Mouse (Mus musculus): ENCODE measurements around the gene Gramd2. TPM values are rescaled to one million over a fixed set of nuclear protein-coding genes. Genes with fewer than 3 reads are reported as not detected.

Gramd2 gene
- total RNA-seq (2021): under 1 TPM in 1 of 2 experiments, not detected in 1; 0.07 TPM
- long read RNA-seq, experiment 1: 0 reads
- long read RNA-seq, experiment 2: 0 reads

DNA sequence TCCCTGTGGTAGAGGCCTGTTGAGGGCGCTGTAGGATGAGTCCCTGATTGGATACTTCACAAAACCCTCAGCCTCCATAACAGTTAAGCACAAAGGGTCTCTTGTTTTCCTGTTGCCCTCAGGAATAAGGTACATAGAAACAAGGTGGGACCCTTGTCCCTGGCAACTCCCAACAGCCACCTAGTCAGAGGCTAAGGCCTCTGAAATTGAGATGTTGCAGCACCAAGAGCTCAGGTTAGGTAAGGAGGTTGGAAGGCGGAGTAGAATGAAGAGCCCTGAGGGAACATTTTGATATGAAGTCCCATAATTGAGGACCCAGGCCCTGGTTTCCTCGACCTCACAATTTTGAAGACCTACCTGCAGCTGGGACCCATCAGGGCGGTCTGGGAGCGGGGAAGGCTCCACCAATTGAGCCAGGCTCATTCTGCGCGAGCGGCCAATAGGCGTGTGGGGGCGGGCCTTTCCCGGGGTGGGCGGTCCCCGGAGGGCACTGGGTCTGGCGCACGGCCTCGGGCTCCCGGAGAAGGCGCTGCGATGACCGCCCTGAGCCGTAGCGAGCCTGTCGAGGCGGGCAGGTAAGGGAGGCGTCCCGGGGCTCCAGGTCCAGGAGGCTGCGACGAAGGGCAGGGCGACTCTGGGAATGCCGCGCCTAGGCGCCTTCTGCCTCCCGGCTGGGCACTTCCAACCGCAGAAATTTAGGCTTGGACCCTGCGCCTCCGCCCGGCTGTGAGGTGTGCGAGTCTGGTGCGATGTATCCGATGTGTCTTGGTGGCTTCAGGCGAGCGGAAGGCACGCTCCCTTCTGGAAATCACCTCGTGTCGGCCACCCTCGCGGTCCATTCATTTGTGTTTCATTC lies at the start of gene Gramd2:
Gene Gramd2, plus strand, starts transcription at position 467 of the 856 bp plus-strand sequence.
- peak; percentile 73 for DNase-seq (ENCODE audit: low spot score)

DNA sequence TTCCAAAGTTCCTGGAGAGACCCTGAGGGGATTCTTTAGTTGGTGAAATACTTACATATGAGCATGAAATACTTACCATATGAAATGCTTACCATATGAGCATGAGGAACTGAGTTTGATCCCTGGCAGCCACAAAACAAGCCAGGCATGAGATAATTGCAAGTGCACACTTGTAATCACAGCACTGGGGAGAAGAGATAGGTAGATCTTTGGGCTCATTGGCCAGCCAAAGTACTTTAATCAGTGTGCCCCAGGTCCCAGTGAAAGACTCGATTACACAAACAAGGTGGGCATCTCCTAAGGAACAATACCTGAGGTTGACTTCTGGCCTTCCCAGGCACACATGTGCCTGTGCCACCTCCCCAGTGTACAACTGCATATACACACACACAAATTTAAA lies 41.6 kb upstream of the Gramd2 start:
- no peak for DNase-seq (ENCODE audit: low spot score)

DNA sequence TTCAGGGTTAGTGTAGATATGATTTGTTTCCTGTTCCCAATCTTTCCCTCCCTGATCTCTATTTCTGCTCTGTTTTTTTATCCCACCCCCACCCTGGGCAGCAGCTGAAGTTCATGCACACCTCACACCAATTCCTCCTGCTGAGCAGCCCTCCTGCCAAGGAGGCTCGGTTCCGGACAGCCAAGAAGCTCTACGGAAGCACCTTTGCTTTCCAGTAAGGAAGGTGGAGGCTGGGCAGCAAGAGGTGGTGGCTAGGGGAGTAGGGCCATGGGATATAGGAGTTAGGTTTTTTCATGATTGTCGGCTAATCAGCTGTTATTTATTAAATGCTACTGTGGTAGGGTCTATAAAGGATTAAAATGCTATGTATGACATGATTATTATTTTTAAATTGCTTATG lies 40.0 kb upstream of the Gramd2 start:
- DNase-seq (ENCODE audit: low spot score): no peak

DNA sequence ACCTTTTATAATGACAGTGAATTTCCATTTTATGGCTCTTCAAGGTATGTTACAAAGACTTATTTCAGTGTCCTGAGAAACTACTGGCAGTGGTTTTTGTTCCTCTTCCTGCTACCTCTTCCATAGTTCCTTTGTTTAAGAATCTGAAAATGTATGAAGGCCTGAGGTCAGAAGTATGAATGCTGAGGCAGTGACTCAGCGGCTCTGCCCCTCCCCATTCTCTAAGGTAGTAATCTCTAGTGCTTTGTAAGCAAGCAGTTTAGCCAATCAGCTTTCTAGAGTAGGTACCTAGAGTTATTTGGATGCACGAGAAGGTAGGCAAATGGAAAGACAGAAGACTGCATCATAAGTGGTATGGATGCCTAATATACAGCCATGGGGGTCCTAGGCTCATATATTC lies 38.6 kb upstream of the Gramd2 start:
- no peak for DNase-seq (ENCODE audit: low spot score)

DNA sequence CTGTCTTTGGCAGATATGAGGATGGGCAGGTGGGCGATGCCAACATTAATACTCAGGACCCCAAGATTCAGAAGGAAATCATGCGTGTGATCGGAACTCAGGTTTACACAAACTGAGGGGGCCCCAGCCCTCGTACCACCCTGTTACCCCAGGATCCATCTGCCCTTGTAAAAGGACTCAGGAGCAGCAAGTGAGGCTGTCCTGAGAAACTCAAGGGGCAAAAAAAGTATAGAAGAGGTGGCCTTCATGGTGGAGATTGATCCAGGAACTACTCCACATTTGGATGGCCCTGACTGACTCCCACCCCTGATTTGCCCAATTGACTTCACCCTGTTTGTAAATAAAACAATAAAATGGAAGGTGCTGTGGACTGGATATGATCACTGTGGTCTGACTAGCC lies 30.0 kb upstream of the Gramd2 start:
- DNase-seq (ENCODE audit: low spot score): no peak

DNA sequence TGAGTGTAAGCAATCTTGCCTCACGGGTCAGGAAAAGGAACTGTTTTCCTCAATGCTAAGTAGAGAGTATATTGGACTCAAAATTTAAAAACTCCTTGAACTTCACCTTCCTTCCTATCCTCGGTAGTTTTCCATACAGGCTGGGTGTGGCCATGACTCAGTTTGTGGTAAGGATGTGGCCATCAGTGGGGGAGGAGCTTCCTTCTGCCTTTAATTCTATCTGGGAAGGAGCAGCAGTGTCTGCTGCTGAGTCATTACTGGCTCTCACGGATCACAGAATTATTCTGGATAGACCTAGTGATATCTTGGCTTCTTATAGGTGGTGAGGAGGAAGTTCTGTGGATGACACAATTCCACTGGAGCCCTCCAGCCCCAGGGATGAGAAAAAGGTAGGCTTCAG lies 26.6 kb upstream of the Gramd2 start:
- DNase-seq (ENCODE audit: low spot score): no peak

DNA sequence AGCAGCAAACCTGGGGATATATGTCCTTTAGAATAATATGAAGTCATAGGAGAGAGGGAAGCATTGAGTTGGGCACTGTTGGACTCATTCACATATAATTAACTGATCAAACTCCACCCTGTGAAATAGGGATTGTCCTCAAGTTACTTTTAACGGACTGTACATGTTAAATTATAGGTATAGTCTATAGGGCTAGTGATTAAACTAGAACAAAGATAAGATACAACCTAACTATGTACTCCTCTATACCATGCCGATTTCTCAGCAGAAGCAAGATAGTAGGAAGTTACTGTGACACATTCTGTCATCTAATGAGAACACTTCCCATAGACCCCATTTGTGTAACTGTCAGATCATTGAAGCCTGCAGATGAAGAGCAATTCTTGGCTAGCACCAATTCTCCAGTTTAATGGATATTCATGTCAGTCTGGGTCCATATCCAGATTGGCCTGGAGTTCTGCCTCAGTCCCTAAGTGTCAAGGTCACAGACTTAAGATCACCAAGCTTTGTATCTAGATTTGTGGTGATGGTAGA lies 25.4 kb upstream of the Gramd2 start:
- no peak for DNase-seq (ENCODE audit: low spot score)

DNA sequence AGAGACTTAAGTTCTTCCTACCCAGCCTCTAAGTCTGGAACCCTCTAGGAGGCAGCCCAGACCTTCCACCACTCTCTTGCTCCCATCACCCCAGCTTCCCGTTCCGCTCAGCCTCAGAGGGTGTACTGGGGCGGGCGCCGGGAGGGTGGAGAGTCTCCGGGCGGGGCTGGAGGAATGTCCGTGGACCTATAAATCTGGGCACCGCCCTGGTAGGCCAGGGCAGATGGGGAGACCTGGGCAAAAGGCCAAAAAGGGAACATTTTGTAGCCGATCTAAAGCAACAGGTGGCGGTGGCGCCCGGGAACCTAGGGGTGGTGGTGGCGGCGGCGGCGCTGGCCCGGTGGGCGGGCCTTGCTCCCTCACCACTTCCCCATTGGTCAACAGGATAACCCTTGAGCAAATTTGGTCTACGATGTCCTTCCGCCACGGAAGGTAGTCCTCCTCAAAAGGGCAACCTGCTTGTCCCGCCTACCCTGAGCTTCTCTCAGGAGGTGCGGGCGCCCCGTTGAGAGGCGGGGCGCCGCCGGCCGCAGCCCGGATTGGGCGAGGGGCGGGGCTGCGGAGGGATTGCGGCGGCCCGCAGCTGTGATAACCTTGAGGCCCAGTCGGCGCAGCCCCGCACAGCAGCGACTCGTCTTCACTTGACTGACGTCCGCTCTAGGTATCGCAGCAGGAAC lies 23.8 kb upstream of the Gramd2 start, which contains the start of gene Pkm:
Gene Pkm, plus strand, starts transcription at position 411 of the 677 bp plus-strand sequence.
- peak; percentile 98 for DNase-seq (ENCODE audit: low spot score)

DNA sequence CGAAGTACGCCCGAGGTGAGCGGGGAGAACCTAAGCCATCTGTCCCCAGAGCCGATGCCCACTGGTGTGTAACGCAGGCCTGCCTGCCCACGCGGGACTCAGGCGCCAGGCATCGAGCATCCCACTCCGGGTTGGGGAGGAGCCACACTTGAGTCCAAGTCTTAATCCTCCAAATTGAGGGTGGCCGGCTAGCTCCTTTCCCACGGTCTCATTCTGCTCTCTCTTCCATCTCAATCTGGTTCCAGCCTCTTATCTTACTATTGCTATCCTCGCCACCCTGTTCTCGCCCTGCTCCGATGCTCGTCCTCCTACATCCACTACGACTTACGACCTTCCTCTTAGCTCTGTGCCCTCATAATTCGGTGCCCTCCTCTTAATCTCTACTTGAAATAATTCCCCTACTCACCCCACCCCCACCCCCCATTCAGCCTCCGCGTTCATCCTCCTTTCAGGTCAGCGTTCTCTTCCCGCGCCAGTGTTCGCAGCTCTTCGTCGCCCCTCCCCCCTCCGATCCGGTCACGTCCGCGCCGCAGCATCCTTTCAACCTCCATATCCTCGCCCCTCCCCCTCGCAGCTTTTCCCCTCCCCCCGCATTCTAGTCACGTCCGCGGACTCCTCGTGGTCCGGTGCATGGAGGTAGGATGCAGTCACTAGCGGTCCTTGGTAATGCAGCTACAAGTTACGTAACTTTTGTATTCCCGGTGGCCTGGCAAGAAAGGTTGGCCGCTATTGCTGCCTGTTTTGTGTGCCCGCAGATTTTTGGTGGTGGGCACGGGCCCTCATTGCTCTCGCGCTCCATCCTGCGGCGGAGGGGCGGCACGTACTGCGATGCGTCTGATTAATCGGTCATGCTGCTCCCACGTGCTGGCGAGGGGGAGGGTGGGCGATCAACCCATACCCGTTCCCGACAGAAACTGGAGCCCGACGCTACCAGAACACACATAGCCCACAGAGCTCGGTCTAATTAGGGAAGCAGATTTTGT lies 23.0 kb upstream of the Gramd2 start:
- peak; percentile 72 for DNase-seq (ENCODE audit: low spot score)

DNA sequence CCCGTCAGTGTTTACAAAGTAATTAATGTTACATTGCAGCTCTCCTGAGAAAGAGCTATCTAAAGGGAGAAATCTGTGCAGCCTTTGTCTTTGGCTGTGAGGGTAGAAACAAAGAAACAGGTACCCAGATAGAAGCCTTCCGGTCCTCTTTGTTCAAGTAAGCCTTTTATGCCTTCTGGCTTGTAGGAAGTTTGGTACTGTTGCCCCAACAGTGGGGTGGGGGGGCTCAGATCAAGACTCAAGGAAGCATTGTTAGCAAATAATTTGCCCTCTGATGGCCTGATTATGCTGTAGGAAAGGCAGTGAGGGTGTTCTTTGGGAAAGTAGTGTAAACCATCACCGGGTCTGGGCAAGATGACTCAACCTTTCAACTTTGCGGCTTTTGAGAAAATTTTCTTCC lies 21.8 kb upstream of the Gramd2 start:
- no peak for DNase-seq (ENCODE audit: low spot score)

DNA sequence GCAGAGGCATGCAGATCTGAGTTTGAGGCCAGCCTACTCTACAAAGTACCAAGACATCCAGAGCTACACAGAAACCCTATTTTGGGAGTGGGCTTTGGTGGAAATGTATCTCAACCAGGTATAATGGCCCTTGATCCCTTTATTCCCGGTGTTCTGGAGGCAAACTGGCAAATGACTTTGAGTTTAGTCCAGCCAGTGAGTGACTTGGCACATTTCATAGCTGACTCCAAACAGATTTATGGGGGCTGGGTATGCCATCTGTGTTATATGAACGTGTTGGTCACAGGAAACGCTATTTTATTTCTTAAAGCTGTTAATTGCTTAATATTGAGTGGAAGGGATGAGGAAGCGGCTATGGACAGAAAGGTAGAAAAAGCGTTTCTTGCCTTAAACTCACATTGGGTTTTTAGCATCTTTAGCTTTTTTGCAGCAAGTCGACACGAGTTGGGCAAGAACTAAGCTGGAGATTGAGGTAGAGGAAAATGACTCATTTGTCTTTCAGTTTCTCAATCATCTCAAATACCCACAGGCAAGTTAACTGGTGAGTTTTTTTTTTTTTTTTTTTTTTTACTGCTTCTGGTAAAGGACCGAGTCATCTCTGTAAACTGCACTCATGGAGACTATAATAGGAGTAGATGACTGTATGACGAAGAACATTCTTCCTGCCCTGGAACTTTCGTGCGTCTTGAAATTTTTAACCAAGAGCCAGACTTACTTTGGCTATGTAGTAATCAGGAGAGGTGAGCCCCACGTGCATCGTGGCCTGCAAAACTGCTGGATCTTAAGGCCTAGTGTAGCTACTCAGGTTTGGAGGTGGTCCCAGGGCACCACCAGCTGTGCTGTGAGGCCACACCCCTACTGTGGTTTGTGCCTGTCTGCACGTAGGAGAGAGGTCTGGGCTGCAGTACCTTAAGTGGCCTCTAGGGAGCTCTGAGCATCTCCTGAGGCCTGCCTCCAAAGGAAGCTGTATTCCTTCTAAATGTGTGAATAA lies 20.6 kb upstream of the Gramd2 start:
- peak; percentile 87 for DNase-seq (ENCODE audit: low spot score)

DNA sequence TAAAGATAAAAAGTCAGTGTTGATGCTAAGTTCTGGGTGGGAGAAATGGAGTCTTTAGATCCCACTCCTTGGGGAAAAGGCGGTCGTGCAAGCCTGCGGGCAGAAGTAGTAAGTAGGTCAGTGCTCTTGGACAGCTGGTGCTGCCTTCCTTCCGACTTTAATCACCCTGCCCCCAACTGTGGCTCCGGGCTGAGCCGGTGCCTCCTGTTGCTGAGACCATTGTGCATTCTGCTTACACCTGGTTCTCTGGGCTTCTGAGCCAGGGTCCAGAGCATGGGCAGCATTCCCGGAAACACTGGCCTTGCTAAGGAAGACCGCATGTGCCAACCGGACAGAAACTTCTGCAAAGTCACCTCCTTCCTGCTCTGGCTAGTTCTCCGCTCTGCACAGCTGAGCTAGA lies 19.5 kb upstream of the Gramd2 start:
- DNase-seq (ENCODE audit: low spot score): peak; percentile 71

DNA sequence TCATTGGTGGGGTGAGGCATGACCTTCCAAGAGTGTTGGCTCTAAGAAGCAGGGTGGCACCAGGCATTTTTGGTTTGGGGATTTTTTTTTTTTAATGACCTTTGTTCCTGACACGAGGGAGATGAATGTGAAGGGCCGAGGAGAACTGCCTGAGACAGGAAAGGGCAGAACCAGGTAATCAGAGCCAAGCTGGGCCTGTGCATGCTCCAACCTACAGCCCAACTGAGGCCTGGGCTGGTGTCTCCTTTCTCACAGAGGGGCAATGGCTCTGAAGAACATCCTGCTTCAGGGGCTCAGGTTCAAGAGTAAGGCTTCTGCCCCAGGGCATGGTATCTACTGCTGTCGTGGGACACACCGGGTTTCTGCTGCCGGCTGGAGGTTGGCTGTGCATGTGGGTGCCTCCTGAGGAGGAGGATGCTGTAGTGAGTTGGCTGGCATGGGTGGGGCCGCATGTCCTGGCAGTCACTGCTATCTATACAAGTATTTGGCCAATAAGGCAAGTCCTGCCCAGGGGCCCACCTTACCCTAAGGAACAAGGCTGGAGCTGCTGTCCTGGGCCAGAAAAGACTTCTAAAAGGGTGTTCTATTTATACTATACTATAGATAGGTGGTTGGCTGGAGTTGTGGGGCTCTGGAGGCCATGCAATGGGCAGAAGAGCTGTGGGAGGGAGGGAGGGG lies 18.5 kb upstream of the Gramd2 start:
- no peak for DNase-seq (ENCODE audit: low spot score)

DNA sequence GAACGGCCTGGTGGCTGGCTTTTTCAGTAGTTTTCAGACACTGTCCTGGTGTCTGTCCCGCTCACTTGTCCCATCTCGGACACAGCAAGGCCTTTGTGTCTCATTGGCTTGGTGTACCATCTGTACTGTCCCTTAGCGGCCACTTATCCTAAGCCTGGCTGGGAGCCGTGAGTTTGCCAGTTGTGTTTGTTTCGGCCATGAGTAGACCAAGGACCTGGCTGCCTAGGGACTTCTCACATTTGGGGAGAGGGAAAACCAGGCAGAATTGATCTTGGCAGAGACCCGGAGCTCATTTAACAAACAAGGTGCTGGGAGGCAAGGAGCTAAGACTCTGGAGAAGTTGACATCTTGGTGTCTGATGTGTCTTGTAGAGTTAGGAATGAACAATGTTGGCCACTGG lies 16.7 kb upstream of the Gramd2 start:
- DNase-seq (ENCODE audit: low spot score): no peak

DNA sequence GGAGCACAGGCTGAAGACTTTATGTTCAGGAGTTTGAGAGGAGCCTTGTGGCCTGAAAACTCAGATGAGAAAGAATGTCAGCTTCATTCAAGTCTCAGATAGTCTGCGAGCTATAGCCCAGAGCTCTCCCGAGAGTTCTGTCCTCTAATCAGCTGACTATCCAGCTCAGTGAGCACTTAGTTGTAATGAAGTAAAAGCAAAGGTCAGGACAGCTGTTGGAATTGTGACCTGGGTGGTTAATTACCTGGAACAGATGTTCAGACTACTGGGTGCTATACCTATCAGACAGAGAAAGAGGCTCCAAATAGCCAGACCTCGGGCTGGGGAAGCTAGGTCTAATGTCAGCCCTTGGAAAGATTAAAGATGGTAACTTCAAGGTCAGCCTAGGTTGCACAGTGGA lies 16.0 kb upstream of the Gramd2 start:
- DNase-seq (ENCODE audit: low spot score): no peak

DNA sequence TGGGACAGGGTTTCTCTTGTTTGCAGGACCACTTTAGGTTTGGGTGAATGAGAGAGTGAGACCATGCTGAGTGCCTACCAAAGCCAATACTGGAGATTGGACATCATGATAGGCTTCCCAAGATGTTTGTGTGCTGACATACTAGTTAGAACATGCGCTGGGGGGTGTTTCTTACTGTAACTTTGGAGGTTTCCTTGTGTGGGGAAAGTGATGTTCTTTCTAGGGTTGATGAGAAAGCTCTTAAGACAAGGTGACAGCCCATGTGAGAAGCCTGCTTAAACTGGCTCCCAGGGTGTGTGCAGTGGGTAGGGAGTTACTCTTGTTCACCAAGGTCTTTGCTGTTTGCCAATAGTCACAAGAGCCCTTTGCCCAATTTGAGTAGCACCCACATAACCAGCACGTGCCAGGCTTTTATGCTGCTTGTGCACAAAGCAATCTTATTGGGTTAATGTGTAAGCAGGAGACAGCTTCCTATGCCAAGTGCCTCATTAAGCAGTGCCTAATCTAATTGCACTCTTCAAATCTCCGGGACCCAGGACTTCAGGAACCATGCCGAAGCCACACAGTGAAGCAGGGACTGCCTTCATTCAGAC lies 15.2 kb upstream of the Gramd2 start:
- no peak for DNase-seq (ENCODE audit: low spot score)

DNA sequence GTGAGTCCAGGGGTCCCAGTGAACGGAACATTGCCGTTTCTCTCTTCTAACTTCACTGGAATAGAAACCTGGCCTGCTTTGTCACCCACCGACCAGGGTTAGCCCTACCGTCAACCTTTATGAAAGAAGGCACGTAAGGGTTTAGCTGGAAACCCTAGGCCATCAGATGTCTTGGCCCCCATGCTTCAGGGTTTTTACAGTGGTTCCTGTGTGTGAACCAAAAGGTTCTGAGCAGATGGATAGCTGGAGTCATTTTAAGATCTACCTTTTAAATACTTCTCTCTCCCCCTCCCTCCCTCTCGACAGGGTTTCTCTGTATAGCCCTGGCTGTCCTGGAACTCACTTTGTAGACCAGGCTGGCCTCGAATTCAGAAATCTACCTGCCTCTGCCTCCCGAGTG lies 13.9 kb upstream of the Gramd2 start:
- DNase-seq (ENCODE audit: low spot score): no peak

DNA sequence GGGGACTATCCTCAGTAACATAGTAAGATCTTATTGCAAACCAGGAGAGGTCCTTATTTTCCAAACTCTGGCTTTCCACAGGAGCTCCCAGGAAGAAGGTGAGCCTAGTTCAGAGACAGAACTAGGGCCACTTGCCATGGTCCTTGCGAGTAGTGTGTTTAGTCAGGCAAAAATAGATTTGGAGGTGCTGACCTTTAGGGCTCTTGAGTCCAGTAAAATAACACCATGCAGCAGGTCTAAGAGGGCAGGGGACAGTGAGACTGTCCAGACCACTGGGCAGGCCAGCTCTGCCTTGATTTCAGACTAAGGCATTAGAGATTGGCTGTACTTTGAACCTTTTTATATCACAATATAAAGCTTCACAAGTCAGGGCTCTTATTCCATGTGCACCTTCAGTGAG lies 13.1 kb upstream of the Gramd2 start:
- DNase-seq (ENCODE audit: low spot score): peak; percentile 56

DNA sequence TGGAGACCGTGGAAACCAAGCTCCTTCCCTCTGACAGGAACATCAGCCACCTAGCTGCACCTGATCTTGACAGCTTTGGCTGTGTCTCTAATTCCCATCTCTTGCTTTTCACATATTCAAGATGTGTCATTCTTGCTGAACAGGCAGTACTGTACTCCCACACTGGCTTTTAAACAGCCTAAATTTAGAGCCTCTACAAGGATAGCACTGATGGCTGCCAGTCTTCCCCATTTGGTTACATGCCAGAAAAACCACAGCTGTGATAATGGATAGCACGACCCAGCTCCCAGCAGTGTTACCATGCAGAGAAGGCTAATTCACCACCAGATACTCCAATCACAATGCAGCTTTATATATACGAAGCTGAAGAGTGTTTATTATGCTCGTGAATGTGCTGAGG lies 12.7 kb upstream of the Gramd2 start:
- peak; percentile 72 for DNase-seq (ENCODE audit: low spot score)

All from gastrocnemius, adult 18-20 months (tissue).